Mouse (Mus musculus) retina, postnatal 7 days (tissue): ENCODE measurements around the gene Rufy1.

Source experiments
- DNase-seq: peaks from one replicate; pipeline ENCODE4 v3.0.0-alpha.2; 2012; ENCODE audit warnings: low read depth, low spot score

The Rufy1 gene

GRCm38 (mm10) chr11:50354162-50354561, 76.8 kb downstream of the Rufy1 start, which contains the start of gene Cby3:
Gene Cby3, plus strand, starts transcription at chr11:50354462.
- DNase-seq: no peak

- no peak for DNase-seq
Measured at GRCm38 (mm10) chr11:50352177-50352576, 78.7 kb downstream of the Rufy1 start.

- no peak for DNase-seq
Measured at GRCm38 (mm10) chr11:50346256-50347032, 84.5 kb downstream of the Rufy1 start.

- DNase-seq: no peak
Measured at GRCm38 (mm10) chr11:50345486-50345885, 85.4 kb downstream of the Rufy1 start.
